Mouse (Mus musculus) neutrophil, adult 59 days (primary cell): ENCODE results near the gene Sprr4. TPM values are rescaled to one million over a fixed set of nuclear protein-coding genes. Genes with fewer than 3 reads are reported as not detected.

Experiments used
- total RNA-seq, 2 experiments: library from RNA; stranded (reverse); gene quantifications; 1 replicate in 1 of 2; 2 replicates in 1 of 2; pipeline ENCODE4 v1.2.4; 2023

The Sprr4 gene
- total RNA-seq, result not detected

GRCm38 (mm10) chr3:92500393-92500792 lies at the start of gene Sprr4:
TSS of gene Sprr4 (minus strand) at chr3:92500493.

GRCm38 (mm10) chr3:92534411-92534810 lies 34.1 kb upstream of the Sprr4 start, which contains the start of gene 2310046K23Rik:
TSS of gene 2310046K23Rik (minus strand) at chr3:92534511.

GRCm38 (mm10) chr3:92485863-92486262 lies 14.4 kb downstream of the Sprr4 start, which contains the start of gene Sprr1a:
TSS of gene Sprr1a (minus strand) at chr3:92485895.

GRCm38 (mm10) chr3:92458620-92459019 lies 41.7 kb downstream of the Sprr4 start, which contains the start of gene Sprr3:
TSS of gene Sprr3 (minus strand) at chr3:92458720.

Other genes starting within 250 kb of the Sprr4 start
- gene Sprr2a3, start 215.1 kb downstream of the Sprr4 start, total RNA-seq, result not detected
- not detected for gene Sprr2b, start 183.9 kb downstream of the Sprr4 start, total RNA-seq
- not detected for gene Sprr2d, start 161.4 kb downstream of the Sprr4 start, total RNA-seq
- not detected for gene Sprr2e, start 148.3 kb downstream of the Sprr4 start, total RNA-seq
- gene Sprr2f, start 135.3 kb downstream of the Sprr4 start, total RNA-seq, result not detected
- gene Sprr2h, start 114.8 kb downstream of the Sprr4 start, total RNA-seq, result not detected
- not detected for gene Sprr2i, start 92.5 kb downstream of the Sprr4 start, total RNA-seq
- gene Sprr2j-ps, start 82.4 kb downstream of the Sprr4 start, total RNA-seq, result not detected
- 1 to 10 TPM in 1 of 2 experiments, under 1 TPM in 1; 0.66 to 1.4 TPM for gene Gm9774, start 71.1 kb downstream of the Sprr4 start, total RNA-seq
- gene Sprr2k, start 67.9 kb downstream of the Sprr4 start, total RNA-seq, result not detected
- not detected for gene Sprr1b, start 61.7 kb downstream of the Sprr4 start, total RNA-seq
- not detected for gene Sprr3, start 41.8 kb downstream of the Sprr4 start, total RNA-seq
- not detected for gene Sprr1a, start 14.6 kb downstream of the Sprr4 start, total RNA-seq
- not detected for gene 2310046K23Rik, start 34.0 kb upstream of the Sprr4 start, total RNA-seq
- not detected for gene Ivl, start 73.2 kb upstream of the Sprr4 start, total RNA-seq
- gene Smcp, start 88.5 kb upstream of the Sprr4 start, total RNA-seq, result not detected
- gene 2210017I01Rik, start 107.0 kb upstream of the Sprr4 start, total RNA-seq, result not detected
- not detected for gene Lce6a, start 121.2 kb upstream of the Sprr4 start, total RNA-seq
- gene Lce1a1, start 147.8 kb upstream of the Sprr4 start, total RNA-seq, result not detected
- not detected for gene Lce1b, start 156.4 kb upstream of the Sprr4 start, total RNA-seq
- gene Lce1a2, start 169.8 kb upstream of the Sprr4 start, total RNA-seq, result not detected
- not detected for gene Lce1c, start 178.8 kb upstream of the Sprr4 start, total RNA-seq
- gene Lce1d, start 186.7 kb upstream of the Sprr4 start, total RNA-seq, result not detected
- not detected for gene Lce1e, start 208.6 kb upstream of the Sprr4 start, total RNA-seq
- gene Lce1f, start 219.9 kb upstream of the Sprr4 start, total RNA-seq, result not detected
- not detected for gene Gm38119, start 238.6 kb upstream of the Sprr4 start, total RNA-seq